Mouse (Mus musculus): Measurements from ENCODE around the gene Mamstr.
A peak's percentile ranks its signal among the peaks of the same experiment; 100 is the strongest.
"Not testable (repeated sequence)": the region's sequence is repeated elsewhere in the genome, so short reads cannot be mapped to it uniquely, and the experiment has no call there.

Mamstr gene

DNA sequence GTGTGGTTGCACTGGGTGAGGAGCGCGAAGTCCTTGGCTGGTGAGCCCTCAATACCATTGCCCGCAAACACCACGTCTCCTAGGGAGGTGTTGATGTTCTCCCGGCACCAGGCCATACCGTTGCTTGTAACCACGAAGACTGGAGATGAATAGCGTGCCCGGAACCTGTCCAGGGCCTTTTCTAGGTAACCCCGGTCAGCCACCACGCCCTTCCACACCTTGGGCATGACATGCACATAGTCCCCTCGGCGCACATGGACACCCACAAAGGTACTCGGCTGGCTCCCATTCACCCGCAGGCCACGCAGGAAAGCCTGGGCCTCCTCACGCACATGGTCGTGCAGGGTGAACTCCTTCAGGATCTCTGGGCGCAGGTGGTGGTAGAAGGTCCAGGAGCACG, 10.7 kb downstream of the Mamstr start:
- DNase-seq: not testable (repeated sequence)

- DNase-seq: peak in 1 of 2 experiments; percentile 41
These were observed 14.8 kb downstream of the Mamstr start for GRCm38 (mm10) chr7:45654424-45655047.

DNA sequence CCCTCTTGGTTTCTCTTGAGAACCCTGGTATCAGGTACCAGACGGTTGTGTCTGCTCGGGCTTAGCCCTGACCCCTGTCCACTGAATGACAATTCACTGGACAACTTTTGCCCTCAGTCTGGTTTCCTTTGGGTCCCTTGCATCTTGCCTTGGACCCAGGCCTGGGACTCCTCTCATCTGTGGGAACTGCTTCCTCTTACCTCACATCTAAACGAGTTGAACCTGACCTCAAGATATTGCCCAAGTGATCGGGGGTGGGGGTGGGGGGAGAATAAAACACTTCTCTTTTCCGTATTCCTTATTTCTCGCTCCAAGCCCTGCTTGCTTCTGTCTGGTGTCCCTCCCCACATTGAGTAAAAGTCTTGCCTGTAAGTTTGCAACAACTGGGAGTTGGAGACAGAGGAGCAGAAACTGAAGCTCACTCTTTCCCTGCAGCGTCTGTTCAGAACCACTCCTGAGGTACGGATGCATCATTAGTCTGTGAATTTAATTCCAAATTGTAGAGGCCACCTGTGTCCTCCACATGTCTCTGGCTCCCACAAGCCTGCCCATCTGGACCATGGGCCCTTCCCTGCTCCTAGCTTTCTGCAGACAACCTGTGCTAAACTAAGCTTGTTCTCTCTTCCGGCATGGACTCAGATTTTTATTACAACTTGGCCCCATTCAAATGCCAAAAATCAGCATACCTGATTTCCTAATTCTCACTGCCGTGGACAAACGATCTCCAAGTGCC, 21.1 kb downstream of the Mamstr start:
- no peak for DNase-seq

GRCm38 (mm10) chr7:45661702-45662101, 21.9 kb downstream of the Mamstr start:
- not testable (repeated sequence) for DNase-seq

GRCm38 (mm10) chr7:45665303-45666138, 25.7 kb downstream of the Mamstr start:
- no peak for DNase-seq

DNA sequence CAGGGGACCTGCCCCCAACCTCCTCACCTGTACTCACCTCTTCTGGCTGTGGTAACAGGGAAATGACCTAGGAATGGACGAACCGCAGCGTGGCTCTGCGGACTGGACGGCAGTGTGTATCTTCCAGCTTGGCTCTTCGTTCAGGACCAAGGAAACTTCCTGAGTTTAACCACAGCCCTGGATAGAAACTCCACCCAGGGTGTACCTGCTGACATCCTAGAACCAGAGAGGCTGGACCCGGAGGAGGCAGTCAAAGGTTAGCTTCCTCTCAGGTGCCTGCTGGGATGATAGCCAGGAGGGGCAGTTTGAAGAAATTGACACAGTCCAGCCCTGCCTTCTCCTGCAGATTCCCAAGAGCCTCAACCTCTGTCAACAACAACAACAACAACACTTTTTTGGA, 26.4 kb downstream of the Mamstr start, which contains the start of gene Fut2:
Gene Fut2, minus strand, starts transcription at position 234 of the 400 bp plus-strand sequence.
- no peak for DNase-seq

DNA sequence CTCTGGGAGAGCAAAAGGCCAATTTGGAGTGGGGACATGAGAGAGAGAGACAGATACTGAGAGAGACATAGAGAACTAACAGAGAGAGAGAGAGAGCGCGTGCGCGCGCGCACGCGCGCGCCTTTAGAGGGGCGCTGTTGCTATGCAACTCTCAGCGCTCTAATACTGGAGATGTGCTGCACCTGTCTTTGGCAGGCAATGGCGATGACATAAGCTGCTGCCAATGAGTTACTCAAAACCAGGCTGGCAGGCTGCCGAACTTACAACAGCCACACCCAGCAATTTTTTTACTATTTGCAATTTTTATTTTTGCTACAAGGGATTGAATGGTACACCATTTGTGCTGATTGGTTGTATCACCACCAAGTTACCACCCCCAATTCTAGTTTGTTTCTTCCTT, 28.0 kb downstream of the Mamstr start:
- no peak for DNase-seq

DNA sequence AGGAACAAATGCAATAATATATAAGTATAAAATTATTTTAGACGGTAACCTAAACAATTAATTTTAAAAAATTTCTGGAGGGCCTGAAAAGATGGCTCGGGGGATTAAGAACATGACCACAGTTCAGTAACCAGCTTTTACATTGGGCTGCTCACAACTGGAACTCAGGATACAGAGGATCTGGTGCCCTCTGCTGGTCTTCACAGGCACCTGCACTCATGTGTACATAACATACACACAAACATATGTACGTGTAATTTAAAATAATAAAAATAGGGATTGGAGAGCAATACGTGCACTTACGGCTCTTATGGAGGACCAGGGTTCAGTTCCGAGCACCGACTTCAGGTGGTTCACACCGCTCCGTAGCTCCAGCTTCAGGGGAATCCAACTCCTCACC, 29.1 kb downstream of the Mamstr start:
- DNase-seq: no peak

GRCm38 (mm10) chr7:45677627-45678295, 38.0 kb downstream of the Mamstr start:
- no peak for DNase-seq

DNA sequence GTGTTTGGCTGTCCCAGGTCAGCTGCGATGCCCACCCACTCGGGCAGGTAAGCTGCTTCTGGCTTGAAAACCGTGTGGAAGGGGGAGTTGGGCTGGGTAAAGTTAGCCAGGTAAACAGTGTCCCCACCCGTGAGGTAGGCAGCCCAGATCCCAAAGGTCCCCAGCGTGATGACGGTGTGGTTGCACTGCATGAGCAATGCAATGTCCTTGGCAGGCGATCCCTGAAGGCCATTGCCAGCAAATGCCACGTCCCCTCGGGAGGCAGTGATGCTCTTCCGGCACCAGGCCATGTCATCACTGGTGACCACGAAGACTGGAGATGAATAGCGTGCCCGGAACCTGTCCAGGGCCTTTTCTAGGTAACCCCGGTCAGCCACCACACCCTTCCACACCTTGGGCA, 38.7 kb downstream of the Mamstr start:
- no peak for DNase-seq

DNA sequence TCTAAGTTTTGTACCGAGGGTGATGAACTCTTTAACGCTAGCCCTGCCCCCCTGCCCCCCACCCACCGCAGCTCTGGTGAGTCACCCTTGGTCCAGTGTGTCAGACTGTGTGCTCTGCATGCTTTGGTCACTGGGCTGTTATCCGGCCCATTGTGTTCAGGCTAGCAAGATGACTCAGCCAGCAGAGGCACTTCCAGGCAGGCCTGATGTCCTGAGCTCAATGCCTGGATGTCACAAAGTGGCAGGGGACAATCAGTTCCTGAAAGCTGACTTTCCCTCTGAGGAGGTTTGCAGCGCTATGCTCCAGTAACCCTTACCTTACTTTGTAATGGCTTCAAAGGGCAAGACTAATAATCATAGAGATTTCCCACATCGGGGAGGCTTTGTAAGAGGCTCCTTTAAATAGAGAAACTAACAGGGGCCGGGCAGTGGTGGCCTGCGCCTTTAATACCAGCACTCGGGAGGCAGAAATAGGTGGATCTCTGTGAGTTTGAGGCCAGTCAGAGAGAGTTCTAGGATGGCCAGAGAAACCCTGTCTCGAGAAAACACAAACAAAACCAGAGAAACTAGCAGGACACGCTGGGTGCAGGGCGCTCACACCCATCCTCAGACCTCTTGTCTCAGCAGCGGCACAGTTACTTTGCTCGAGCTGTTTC, 40.3 kb downstream of the Mamstr start:
- peak in 1 of 2 experiments; percentile 56 for DNase-seq

- no peak for DNase-seq
These were observed 41.4 kb downstream of the Mamstr start for GRCm38 (mm10) chr7:45681046-45681736.

- peak; percentile 96 to 97 for DNase-seq
These were observed 42.7 kb downstream of the Mamstr start for GRCm38 (mm10) chr7:45682144-45683126.

- DNase-seq: no peak
These were observed 43.7 kb downstream of the Mamstr start, which contains the start of gene Ntn5 for GRCm38 (mm10) chr7:45683396-45684050. Gene Ntn5, plus strand, starts transcription at chr7:45684022.

DNA sequence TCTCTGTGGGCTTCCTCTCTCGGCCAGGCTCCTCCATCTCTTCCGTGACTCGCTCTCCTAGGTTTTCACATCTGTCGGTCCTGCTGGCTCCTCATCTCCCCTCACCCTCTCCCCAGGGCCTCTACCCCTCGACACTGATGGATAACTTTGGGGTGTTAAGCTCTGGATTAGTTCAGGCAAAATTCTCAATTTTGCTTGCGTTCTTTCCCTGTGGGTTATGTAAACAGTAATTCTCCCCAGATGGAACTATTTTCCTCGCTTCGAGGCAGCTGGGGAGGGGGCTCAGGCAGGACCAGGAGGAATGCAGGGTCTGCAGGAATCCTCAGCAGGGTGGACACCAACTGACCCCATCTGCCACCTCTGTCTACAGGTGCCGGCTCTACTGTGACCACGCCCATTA, 46.0 kb downstream of the Mamstr start:
- no peak for DNase-seq

DNA sequence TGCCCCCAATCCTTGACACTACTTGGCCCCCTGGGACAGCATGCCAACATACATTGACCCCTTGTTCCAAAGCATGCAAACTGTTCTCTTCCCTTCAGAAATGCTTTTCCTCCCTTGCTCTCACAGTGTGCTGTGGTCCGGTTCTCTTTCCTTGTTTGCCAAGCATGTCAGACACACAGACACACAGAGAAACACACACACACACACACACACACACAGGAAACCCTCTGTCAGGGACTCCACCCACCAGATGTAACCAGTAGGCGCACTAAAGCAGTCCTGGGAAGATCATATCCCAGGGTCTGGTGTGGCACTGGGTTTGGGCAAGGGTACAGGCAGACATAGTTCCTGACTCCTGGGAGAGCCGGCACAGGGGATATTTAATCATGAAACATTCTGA, 47.1 kb downstream of the Mamstr start:
- no peak for DNase-seq

- DNase-seq: no peak
These were observed 49.3 kb downstream of the Mamstr start for GRCm38 (mm10) chr7:45689099-45689498.

GRCm38 (mm10) chr7:45689800-45690199, 50.0 kb downstream of the Mamstr start:
- DNase-seq: no peak

DNA sequence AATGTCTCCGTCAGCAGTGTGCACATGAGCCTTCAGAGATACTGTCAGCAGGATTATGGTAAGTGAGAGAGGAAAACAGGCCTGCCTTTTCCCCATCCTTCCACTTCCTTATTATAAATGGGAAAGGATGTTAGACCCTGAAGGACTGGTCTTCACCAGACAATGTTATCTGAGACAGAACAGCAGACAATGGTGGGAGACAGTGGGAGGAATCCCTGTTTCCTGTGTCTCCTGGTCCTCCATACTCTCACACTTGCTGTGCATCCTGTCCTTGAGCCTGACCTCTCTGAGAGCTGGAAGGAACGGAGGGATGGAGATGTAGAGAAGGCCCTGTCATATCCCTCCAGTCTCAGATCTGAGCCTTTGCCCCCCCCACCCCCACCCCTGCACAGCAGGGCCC, 52.6 kb downstream of the Mamstr start:
- no peak for DNase-seq

Measured in kidney, postnatal 4 days (tissue).